Mouse (Mus musculus): ENCODE data around the gene Gsdma2. TPM values are rescaled to one million over a fixed set of nuclear protein-coding genes. Genes with fewer than 3 reads are reported as not detected.

Gsdma2 gene
- not detected for total RNA-seq (2023)

DNA sequence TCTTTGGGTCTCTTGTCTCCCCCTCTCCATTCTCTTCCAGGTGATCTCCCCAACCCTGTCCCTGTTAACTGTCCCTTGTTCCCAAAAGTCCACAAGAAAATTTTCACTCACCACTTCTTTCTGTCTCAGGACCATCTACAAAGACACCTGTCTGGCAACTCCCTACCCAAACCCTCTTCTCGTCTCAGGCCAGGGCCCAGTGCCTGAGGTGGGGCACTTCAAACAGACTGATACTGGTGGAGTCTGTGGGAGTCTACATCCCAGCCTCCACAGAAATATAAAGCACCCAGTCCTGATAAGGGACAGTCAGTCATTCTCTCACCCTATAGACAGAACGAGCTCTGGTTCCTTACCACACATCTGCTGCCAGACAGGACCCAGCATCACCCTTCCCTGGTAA lies at the start of gene Gsdma2:
Gene Gsdma2 (plus strand): TSS at position 301 of the 400 bp plus-strand sequence.

GRCm38 (mm10) chr11:98597991-98598390 lies 48.6 kb upstream of the Gsdma2 start, which contains the start of gene Lrrc3c:
TSS of gene Lrrc3c (plus strand) at chr11:98598291.

DNA sequence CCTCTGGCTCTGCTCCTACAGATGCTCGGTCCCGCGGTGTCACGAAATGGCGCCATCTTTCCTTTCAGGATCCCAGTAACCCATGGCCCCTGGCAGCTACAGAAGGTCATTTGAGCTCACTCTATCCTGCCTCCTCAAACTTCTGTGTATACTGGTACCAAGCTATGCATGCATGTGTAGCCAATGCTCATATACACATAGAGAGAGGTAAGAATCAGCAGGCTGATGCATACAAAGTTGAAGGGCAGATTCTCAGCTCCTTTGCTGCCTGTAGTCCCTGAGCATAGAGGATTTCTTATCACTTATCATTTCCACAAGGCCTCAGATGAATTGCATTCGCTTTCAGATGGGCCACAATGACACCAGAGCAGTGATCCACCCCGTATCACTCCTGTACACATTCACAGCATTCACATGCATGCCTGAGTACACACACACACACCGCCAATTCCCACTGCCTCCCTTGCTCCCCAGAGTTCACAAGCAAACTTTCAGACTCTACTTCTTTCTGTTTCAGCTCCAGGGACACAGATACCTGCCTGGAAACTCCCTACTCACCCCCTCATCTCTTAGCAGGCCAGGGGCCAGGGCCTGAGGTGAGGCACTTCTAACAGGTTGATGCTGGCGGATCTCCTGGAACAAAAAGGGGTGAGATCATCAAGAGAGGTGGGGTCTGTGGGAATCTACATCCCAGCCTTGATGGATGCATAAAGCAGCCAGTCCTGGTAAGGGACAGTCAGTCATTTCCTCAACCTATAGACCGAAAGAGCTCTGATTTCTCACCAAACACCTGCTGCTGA lies 20.7 kb upstream of the Gsdma2 start, which contains the start of the genes Gm12355 and Gsdma3:
Gene Gm12355 (minus strand): TSS at position 51 of the 800 bp plus-strand sequence.
Gene Gsdma3 (plus strand): TSS at position 750 of the 800 bp plus-strand sequence.

DNA sequence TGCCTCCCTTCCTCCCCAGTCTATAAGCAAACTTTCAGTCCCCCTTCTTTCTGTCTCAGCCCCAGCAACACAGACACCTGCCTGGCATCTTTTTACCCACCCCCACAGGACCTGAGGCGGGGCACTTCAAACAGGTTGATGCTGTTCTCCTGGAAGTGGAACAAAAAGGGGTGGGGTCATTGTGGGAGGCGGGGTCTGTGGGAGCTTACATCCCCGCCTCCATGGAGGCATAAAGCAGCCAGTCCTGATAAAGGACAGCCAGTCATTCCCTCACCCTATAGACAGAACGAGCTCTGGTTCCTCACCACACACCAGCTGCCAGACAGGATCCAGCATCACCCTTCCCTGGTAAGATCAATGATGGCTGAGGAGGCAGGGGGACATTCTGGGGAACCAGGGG lies 17.5 kb downstream of the Gsdma2 start, which contains the start of gene Gsdma:
Gene Gsdma (plus strand): TSS at position 261 of the 400 bp plus-strand sequence.

GRCm38 (mm10) chr11:98681786-98682745 lies 35.5 kb downstream of the Gsdma2 start, which contains the start of gene Psmd3:
TSS of gene Psmd3 (plus strand) at chr11:98682554.

GRCm38 (mm10) chr11:98701213-98701670 lies 54.7 kb downstream of the Gsdma2 start, which contains the start of gene Csf3:
TSS of gene Csf3 (plus strand) at chr11:98701263.

Other genes with a start within 250 kb of the Gsdma2 start
- gene Pgap3, start 246.3 kb upstream of the Gsdma2 start, total RNA-seq (2023), result 11.3 TPM
- not detected for gene Erbb2, start 234.3 kb upstream of the Gsdma2 start, total RNA-seq (2023)
- gene Mien1, start 207.8 kb upstream of the Gsdma2 start, total RNA-seq (2023), result 43.0 TPM
- 0.31 TPM for gene Grb7, start 200.4 kb upstream of the Gsdma2 start, total RNA-seq (2023)
- gene Ikzf3, start 100.7 kb upstream of the Gsdma2 start, total RNA-seq (2023), result 178 TPM
- 3.7 TPM for gene Zpbp2, start 95.7 kb upstream of the Gsdma2 start, total RNA-seq (2023)
- 20.5 TPM for gene Ormdl3, start 59.4 kb upstream of the Gsdma2 start, total RNA-seq (2023)
- not detected for gene Lrrc3c, start 48.5 kb upstream of the Gsdma2 start, total RNA-seq (2023)
- gene Gm12355, start 21.1 kb upstream of the Gsdma2 start, total RNA-seq (2023), result 28.9 TPM
- gene Gsdma3, start 20.4 kb upstream of the Gsdma2 start, total RNA-seq (2023), result not detected
- gene Gsdma, start 17.6 kb downstream of the Gsdma2 start, total RNA-seq (2023), result not detected
- 74.1 TPM for gene Psmd3, start 35.8 kb downstream of the Gsdma2 start, total RNA-seq (2023)
- not detected for gene Csf3, start 54.5 kb downstream of the Gsdma2 start, total RNA-seq (2023)
- gene Med24, start 82.7 kb downstream of the Gsdma2 start, total RNA-seq (2023), result 67.4 TPM
- 48.1 TPM for gene Thra, start 93.9 kb downstream of the Gsdma2 start, total RNA-seq (2023)
- 4.7 TPM for gene Nr1d1, start 128.6 kb downstream of the Gsdma2 start, total RNA-seq (2023)
- gene Msl1, start 148.8 kb downstream of the Gsdma2 start, total RNA-seq (2023), result 99.1 TPM
- gene Casc3, start 158.1 kb downstream of the Gsdma2 start, total RNA-seq (2023), result 96.9 TPM
- gene Rapgefl1, start 190.0 kb downstream of the Gsdma2 start, total RNA-seq (2023), result 0.77 TPM
- gene Wipf2, start 216.9 kb downstream of the Gsdma2 start, total RNA-seq (2023), result 45.4 TPM